Mouse (Mus musculus): ENCODE measurements around the gene Mfn2. TPM values are rescaled to one million over a fixed set of nuclear protein-coding genes. Genes with fewer than 3 reads are reported as not detected.

The Mfn2 gene
- polyA plus RNA-seq, 1 experiment from 2014 or later: 34.6 TPM

DNA sequence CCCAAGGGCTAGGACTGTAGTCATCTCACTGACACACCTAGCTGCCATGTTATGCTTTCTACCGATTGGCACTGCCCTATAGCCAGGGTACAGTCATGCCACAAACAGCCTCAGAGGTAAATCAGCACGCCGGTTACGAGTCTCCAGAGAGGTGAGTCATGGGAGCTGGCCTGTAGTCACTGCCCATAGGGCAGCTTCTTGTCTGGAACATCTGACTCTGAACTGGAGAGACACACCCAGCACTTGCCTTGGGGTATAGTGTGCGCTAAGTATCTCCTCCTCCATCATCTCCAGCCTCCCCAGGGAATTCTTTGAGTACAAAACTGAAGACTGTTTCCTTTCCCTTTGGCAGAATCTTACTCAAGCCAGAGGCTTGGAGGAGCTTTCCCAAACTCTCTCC, 1.7 kb upstream of the Mfn2 start:
- ATAC-seq (ENCODE audit: insufficient number of reproducible peaks, insufficient read depth, low FRiP score, low TSS enrichment, low read depth): no peak
- H3K4me2 ChIP-seq: no peak overlapping the region

DNA sequence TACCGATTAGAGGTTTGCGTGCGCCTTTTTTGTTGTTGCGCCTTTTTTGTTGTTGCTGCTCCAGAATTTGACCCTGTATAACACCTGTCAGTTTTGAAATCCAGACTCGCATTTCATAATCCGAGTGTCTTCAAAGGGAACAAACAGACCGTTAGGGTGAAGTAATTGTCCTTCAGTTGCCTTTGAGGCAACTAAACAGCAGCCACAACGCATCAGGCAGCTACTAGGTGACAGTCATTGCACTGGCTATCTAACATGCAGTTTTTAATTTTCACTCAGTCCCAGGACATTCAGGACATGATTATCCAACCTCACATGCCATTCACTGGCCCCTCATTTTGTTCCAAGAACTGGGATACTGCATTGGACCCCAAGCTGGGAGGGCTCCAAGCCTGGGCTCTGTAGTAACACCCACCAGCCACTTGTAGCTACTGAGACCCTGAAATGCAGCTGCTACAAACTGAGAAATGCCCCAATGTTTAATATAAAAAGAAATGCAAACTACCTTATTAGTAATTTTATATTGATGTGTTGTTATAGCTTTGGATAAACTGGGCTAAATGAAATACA, 671 bp upstream of the Mfn2 start:
- no peak overlapping the region for H3K27ac ChIP-seq
- WGBS: 2% methylated on average over 8 of the region's 8 CpGs
- H3K9ac ChIP-seq: peak overlapping the region; percentile 88
- no peaks in the 10 kb centered on the region for H3K9me3 ChIP-seq
- H3K4me2 ChIP-seq: peak overlapping the region; percentile 75
- no peak for ATAC-seq (ENCODE audit: insufficient number of reproducible peaks, insufficient read depth, low FRiP score, low TSS enrichment, low read depth)
- peaks cover 30% of the 10 kb centered on the region for H3K36me3 ChIP-seq
- H3K27me3 ChIP-seq: no peaks in the 10 kb centered on the region
- peak overlapping the region; percentile 92 for H3K4me3 ChIP-seq
- peaks cover 14% of the 10 kb centered on the region for H3K4me1 ChIP-seq

More for the DNA sequence above, 1.7 kb upstream of the Mfn2 start:
- no peak overlapping the region for H3K27ac ChIP-seq
- H3K4me1 ChIP-seq: peaks cover 14% of the 10 kb centered on the region
- peaks cover 35% of the 10 kb centered on the region for H3K36me3 ChIP-seq
- H3K27me3 ChIP-seq: no peaks in the 10 kb centered on the region
- H3K9ac ChIP-seq: no peak overlapping the region
- H3K4me3 ChIP-seq: no peak overlapping the region
- H3K9me3 ChIP-seq: no peaks in the 10 kb centered on the region
- WGBS: 73% methylated on average over 5 of the region's 5 CpGs

DNA sequence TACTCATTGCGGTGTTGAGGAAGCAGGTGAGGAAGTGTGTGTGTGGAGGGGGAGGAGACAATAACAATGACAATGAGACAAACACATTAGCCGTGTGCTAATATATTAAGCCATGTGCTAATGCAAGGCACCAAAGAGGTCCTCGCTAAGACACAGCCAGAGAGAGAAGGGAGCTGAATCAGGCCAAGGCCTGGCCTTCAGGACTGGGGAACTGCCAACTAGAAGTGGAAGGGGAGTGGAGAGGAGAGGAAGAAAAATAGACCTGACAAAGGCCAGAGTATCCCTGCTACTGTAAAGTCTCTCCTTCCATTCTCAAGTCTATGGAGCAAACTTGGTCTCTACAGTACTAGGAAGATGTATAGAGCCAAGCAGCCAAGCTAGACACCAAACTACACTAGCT, 903 bp downstream of the Mfn2 start:
- no peak overlapping the region for H3K27ac ChIP-seq
- H3K4me3 ChIP-seq: peak overlapping the region; percentile 92
- H3K27me3 ChIP-seq: no peaks in the 10 kb centered on the region
- H3K4me2 ChIP-seq: peak overlapping the region; percentile 75
- H3K4me1 ChIP-seq: peaks cover 14% of the 10 kb centered on the region
- no peaks in the 10 kb centered on the region for H3K9me3 ChIP-seq
- peak overlapping the region; percentile 88 for H3K9ac ChIP-seq
- no peak for ATAC-seq (ENCODE audit: insufficient number of reproducible peaks, insufficient read depth, low FRiP score, low TSS enrichment, low read depth)
- WGBS: 85% methylated on average over 3 of the region's 3 CpGs
- H3K36me3 ChIP-seq: peaks cover 37% of the 10 kb centered on the region

- no peak for ATAC-seq (ENCODE audit: insufficient number of reproducible peaks, insufficient read depth, low FRiP score, low TSS enrichment, low read depth)
- Histone ChIP-seq H3K4me1 (peaks cover 14% of the 10 kb centered on the region), H3K9me3 (no peaks in the 10 kb centered on the region), H3K4me2 (peak overlapping the region; percentile 75; the same call in 1 of the 2 replicates), H3K27ac (no peak overlapping the region), H3K4me3 (no peak overlapping the region), H3K36me3 (peaks cover 43% of the 10 kb centered on the region), H3K9ac (no peak overlapping the region), H3K27me3 (no peaks in the 10 kb centered on the region)
- 90% methylated on average over 12 of the region's 12 CpGs for WGBS
These were observed 1.5 kb downstream of the Mfn2 start for GRCm38 (mm10) chr4:147902906-147903500.

- Histone ChIP-seq H3K4me3 (no peak overlapping the region), H3K4me1 (peaks cover 14% of the 10 kb centered on the region), H3K9ac (no peak overlapping the region), H3K36me3 (peaks cover 69% of the 10 kb centered on the region), H3K9me3 (no peaks in the 10 kb centered on the region), H3K27me3 (no peaks in the 10 kb centered on the region), H3K27ac (no peak overlapping the region), H3K4me2 (no peak overlapping the region)
- ATAC-seq (ENCODE audit: insufficient number of reproducible peaks, insufficient read depth, low FRiP score, low TSS enrichment, low read depth): no peak
- 89% methylated on average over 7 of the region's 7 CpGs for WGBS
These were observed 4.1 kb downstream of the Mfn2 start for GRCm38 (mm10) chr4:147900452-147900851.

GRCm38 (mm10) chr4:147897348-147897747, 7.2 kb downstream of the Mfn2 start:
- no peak overlapping the region for H3K9ac ChIP-seq
- no peaks in the 10 kb centered on the region for H3K9me3 ChIP-seq
- H3K4me1 ChIP-seq: no peaks in the 10 kb centered on the region; the same call in 1 of the 2 replicates
- no peak overlapping the region for H3K27ac ChIP-seq
- H3K4me3 ChIP-seq: no peak overlapping the region
- 90% methylated on average over 3 of the region's 3 CpGs for WGBS
- H3K36me3 ChIP-seq: peaks cover 86% of the 10 kb centered on the region
- no peak for ATAC-seq (ENCODE audit: insufficient number of reproducible peaks, insufficient read depth, low FRiP score, low TSS enrichment, low read depth)
- H3K27me3 ChIP-seq: no peaks in the 10 kb centered on the region
- H3K4me2 ChIP-seq: no peak overlapping the region

GRCm38 (mm10) chr4:147896411-147896810, 8.1 kb downstream of the Mfn2 start:
- Histone ChIP-seq H3K9ac (no peak overlapping the region), H3K4me3 (no peak overlapping the region), H3K4me1 (no peaks in the 10 kb centered on the region; the same call in 1 of the 2 replicates), H3K9me3 (no peaks in the 10 kb centered on the region), H3K36me3 (peaks cover 90% of the 10 kb centered on the region), H3K27me3 (no peaks in the 10 kb centered on the region), H3K4me2 (no peak overlapping the region), H3K27ac (no peak overlapping the region)
- 50% methylated on average over 1 of the region's 1 CpGs for WGBS
- no peak for ATAC-seq (ENCODE audit: insufficient number of reproducible peaks, insufficient read depth, low FRiP score, low TSS enrichment, low read depth)

DNA sequence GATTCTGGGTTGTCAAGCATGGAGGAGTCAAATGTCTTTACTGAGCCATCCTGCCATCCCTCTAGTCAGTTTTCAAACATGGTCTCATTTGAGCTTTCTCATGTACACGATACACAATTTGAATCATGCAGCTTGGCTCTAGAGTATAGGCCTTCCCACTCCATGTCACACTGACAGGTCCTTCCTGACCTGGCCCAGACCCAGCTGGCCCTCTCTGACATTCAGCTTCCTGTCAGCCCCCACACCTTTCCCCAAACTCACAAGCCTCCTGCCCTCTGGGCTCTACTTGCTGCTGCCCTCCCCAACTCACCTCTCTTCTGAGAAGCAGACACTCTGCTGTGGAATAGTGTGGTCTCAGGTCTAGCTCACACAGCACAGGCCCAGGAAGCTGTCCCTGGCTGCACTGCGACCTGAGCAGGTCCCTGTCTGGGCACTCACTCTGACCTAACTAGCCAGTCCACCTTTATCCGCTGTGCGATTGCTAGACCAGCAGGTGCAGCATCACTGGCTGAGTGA, 8.6 kb downstream of the Mfn2 start:
- H3K9me3 ChIP-seq: no peaks in the 10 kb centered on the region
- no peak overlapping the region for H3K27ac ChIP-seq
- no peak for ATAC-seq (ENCODE audit: insufficient number of reproducible peaks, insufficient read depth, low FRiP score, low TSS enrichment, low read depth)
- H3K27me3 ChIP-seq: no peaks in the 10 kb centered on the region
- H3K36me3 ChIP-seq: peaks cover 95% of the 10 kb centered on the region
- H3K4me3 ChIP-seq: no peak overlapping the region
- H3K4me2 ChIP-seq: no peak overlapping the region
- 96% methylated on average over 4 of the region's 4 CpGs for WGBS
- no peaks in the 10 kb centered on the region; the same call in 1 of the 2 replicates for H3K4me1 ChIP-seq
- no peak overlapping the region for H3K9ac ChIP-seq

DNA sequence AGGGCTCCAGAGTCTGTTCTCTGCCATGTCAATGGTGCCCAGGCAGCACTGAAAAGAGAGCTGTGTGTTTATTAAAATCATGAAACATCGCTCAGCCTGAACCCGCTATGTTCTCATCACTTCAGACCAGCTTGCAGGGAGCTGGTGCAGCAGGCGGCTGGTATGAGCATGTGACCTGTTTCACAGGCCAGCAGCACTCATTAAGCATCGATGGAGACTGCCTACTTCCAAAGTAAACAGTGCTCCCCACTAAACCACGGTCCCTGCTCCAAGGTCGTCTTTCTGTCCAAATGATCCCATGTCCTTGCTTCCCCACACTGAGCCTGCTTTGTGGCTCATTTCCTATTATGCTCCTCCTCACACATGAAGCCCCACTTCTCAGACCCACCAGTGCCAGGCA, 14.2 kb downstream of the Mfn2 start:
- 92% methylated on average over 6 of the region's 6 CpGs for WGBS

GRCm38 (mm10) chr4:147888237-147888636, 16.3 kb downstream of the Mfn2 start:
- H3K36me3 ChIP-seq: peaks cover 91% of the 10 kb centered on the region
- H3K27ac ChIP-seq: no peak overlapping the region
- H3K4me3 ChIP-seq: no peak overlapping the region
- no peak overlapping the region for H3K4me2 ChIP-seq
- no peak for ATAC-seq (ENCODE audit: insufficient number of reproducible peaks, insufficient read depth, low FRiP score, low TSS enrichment, low read depth)
- no peak overlapping the region for H3K9ac ChIP-seq
- WGBS: 83% methylated on average over 4 of the region's 4 CpGs
- no peaks in the 10 kb centered on the region for H3K4me1 ChIP-seq
- no peaks in the 10 kb centered on the region for H3K9me3 ChIP-seq
- H3K27me3 ChIP-seq: no peaks in the 10 kb centered on the region

More for the DNA sequence above, 14.2 kb downstream of the Mfn2 start:
- Histone ChIP-seq H3K36me3 (peaks cover 91% of the 10 kb centered on the region), H3K27ac (no peak overlapping the region), H3K9ac (no peak overlapping the region), H3K4me2 (no peak overlapping the region), H3K27me3 (no peaks in the 10 kb centered on the region), H3K9me3 (no peaks in the 10 kb centered on the region), H3K4me3 (no peak overlapping the region), H3K4me1 (no peaks in the 10 kb centered on the region)
- ATAC-seq (ENCODE audit: insufficient number of reproducible peaks, insufficient read depth, low FRiP score, low TSS enrichment, low read depth): no peak

DNA sequence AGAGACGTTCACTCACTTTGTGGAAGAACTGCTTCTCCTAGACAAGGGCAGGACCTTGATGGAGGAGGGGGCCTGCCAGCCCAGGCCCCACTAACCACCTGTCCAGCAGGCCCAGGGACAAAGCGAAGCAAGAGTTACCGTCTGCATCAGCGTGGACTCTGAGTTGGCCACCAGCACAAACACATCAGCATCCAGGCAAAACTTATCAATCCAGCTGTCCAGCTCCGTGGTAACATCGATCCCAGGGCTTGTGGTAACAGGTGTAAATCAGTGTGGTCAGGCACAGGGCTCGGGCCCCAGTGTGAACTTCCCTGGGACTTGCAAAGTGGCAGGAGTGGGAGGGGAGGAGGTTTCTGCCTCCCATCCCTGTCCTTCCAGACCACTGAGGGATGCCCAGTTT, 17.2 kb downstream of the Mfn2 start:
- Histone ChIP-seq H3K27me3 (no peaks in the 10 kb centered on the region), H3K27ac (no peak overlapping the region), H3K9me3 (no peaks in the 10 kb centered on the region), H3K4me1 (no peaks in the 10 kb centered on the region), H3K36me3 (peaks cover 92% of the 10 kb centered on the region), H3K4me3 (no peak overlapping the region), H3K9ac (no peak overlapping the region), H3K4me2 (no peak overlapping the region)
- 94% methylated on average over 7 of the region's 7 CpGs for WGBS
- ATAC-seq (ENCODE audit: insufficient number of reproducible peaks, insufficient read depth, low FRiP score, low TSS enrichment, low read depth): no peak

DNA sequence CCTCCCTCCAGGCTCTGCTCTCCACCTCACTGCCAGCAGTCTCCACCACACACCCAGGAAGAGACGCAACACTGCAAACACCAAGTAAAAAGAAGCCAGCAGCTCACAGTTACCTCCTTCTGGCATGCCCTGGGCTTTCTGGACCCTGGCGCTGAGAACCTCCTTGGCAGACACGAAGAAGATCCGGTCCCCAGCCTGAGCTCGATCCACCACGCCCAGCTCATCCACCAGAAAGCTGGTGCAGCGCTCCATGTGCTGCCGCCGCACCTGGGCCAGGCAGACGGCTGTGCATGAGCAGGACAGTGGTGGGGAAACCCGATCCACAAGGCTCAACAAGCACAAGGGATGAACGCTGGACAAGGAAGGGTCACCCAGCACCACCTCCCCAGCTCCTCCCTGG, 18.3 kb downstream of the Mfn2 start:
- ATAC-seq (ENCODE audit: insufficient number of reproducible peaks, insufficient read depth, low FRiP score, low TSS enrichment, low read depth): no peak
- H3K4me2 ChIP-seq: no peak overlapping the region
- H3K27ac ChIP-seq: no peak overlapping the region
- 89% methylated on average over 12 of the region's 12 CpGs for WGBS
- H3K27me3 ChIP-seq: no peaks in the 10 kb centered on the region
- no peak overlapping the region for H3K9ac ChIP-seq
- H3K36me3 ChIP-seq: peaks cover 92% of the 10 kb centered on the region
- H3K4me1 ChIP-seq: no peaks in the 10 kb centered on the region
- H3K9me3 ChIP-seq: no peaks in the 10 kb centered on the region
- no peak overlapping the region for H3K4me3 ChIP-seq
